Mouse (Mus musculus): ENCODE measurements around the gene Parl.

GRCm38 (mm10) chr16:20325286-20325685 lies 23.1 kb upstream of the Parl start, which contains the start of gene Cyp2ab1:
- TF ChIP-seq CTCF (IDR thresholded peaks at IDR 0.05; ENCODE audit: control insufficient read depth, insufficient read depth, low read length) (no peak), POLR2A (IDR thresholded peaks at IDR 0.05; ENCODE audit: borderline replicate concordance, control insufficient read depth, low read depth, low read length) (no peak)
